Mouse (Mus musculus): ENCODE results near the gene Trim54. TPM values are rescaled to one million over a fixed set of nuclear protein-coding genes. Genes with fewer than 3 reads are reported as not detected.

The Trim54 gene
- polyA plus RNA-seq, 1 experiment from 2014 or later: 0.12 TPM

DNA sequence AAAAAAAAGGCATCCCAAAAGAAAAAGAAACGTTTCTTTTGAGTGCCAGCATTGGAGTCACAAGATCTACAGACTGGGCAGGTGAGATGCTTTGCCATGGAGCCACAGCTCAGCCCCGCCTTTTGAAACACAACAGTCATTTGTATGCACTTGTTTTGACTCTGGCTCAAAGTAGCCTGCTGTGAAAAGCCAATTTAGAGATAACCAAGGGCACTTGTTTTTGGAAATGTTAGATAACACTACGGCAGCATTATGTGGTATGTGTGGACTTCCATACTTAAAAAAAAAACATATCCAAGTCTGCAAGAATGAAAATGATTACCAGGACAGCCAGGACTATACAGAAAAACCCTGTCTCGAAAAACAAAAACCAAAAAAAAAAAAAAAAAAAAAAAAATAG lies 67.2 kb downstream of the Trim54 start:
- peaks cover 9% of the 10 kb centered on the region for H3K4me1 ChIP-seq (ENCODE audit: insufficient read depth)
- DNase-seq (no peak), ATAC-seq (no peak)
- no peak overlapping the region for H3K4me3 ChIP-seq (ENCODE audit: low read depth, low read length)
- H3K27ac ChIP-seq (ENCODE audit: low read depth): peak overlapping the region; percentile 23; the same call in 1 of the 2 replicates
- H3K36me3 ChIP-seq (replicated peaks; ENCODE audit: insufficient read depth, low read length): peaks cover 13% of the 10 kb centered on the region
- WGBS (ENCODE audit: insufficient replicate concordance): 39% methylated on average over 4 of the region's 4 CpGs
- H3K27me3 ChIP-seq (ENCODE audit: insufficient read depth, low read length): no peaks in the 10 kb centered on the region
- no peaks in the 10 kb centered on the region for H3K9me3 ChIP-seq (ENCODE audit: low read length)
- peak overlapping the region; percentile 9; the same call in 1 of the 2 replicates for H3K4me2 ChIP-seq (ENCODE audit: low read depth, low read length)
- H3K9ac ChIP-seq (replicated peaks): no peak overlapping the region
- TF ChIP-seq EP300 (IDR thresholded peaks at IDR 0.05; ENCODE audit: low read depth): peak; percentile 62; the same call in 1 of the 2 replicates
- no peak for TF ChIP-seq CTCF (IDR thresholded peaks at IDR 0.05; ENCODE audit: low read depth)

Other genes with a start within 250 kb of the Trim54 start
- gene Tmem214, start 248.7 kb upstream of the Trim54 start, polyA plus RNA-seq (2015; fragmentation: Nextera tagmentation; extraction: Ambion mirVana): 32.1 and 33.0 TPM in 2 replicates
- gene Agbl5, start 228.0 kb upstream of the Trim54 start, polyA plus RNA-seq (2015; fragmentation: Nextera tagmentation; extraction: Ambion mirVana): 3.1 and 3.2 TPM in 2 replicates
- gene Ost4, start 208.9 kb upstream of the Trim54 start, polyA plus RNA-seq (2015; fragmentation: Nextera tagmentation; extraction: Ambion mirVana): 263 and 277 TPM in 2 replicates
- gene Emilin1, start 203.3 kb upstream of the Trim54 start, polyA plus RNA-seq (2015; fragmentation: Nextera tagmentation; extraction: Ambion mirVana): 25.3 and 30.9 TPM in 2 replicates
- gene Khk, start 195.3 kb upstream of the Trim54 start, polyA plus RNA-seq (2015; fragmentation: Nextera tagmentation; extraction: Ambion mirVana): 56.9 and 57.7 TPM in 2 replicates
- gene Cgref1, start 171.1 kb upstream of the Trim54 start, polyA plus RNA-seq (2015; fragmentation: Nextera tagmentation; extraction: Ambion mirVana): 18.7 and 22.8 TPM in 2 replicates
- 79.2 and 80.6 TPM in 2 replicates for gene Preb, start 156.4 kb upstream of the Trim54 start, polyA plus RNA-seq (2015; fragmentation: Nextera tagmentation; extraction: Ambion mirVana)
- gene Tcf23, start 148.1 kb upstream of the Trim54 start, polyA plus RNA-seq (2015; fragmentation: Nextera tagmentation; extraction: Ambion mirVana): 0.05 TPM in 1 of 2 replicates, not detected in the other
- 162 and 169 TPM in 2 replicates for gene Atraid, start 68.4 kb upstream of the Trim54 start, polyA plus RNA-seq (2015; fragmentation: Nextera tagmentation; extraction: Ambion mirVana)
- gene Slc5a6, start 67.8 kb upstream of the Trim54 start, polyA plus RNA-seq (2015; fragmentation: Nextera tagmentation; extraction: Ambion mirVana): 3.1 and 3.7 TPM in 2 replicates
- gene Cad, start 61.9 kb upstream of the Trim54 start, polyA plus RNA-seq (2015; fragmentation: Nextera tagmentation; extraction: Ambion mirVana): 3.1 and 4.2 TPM in 2 replicates
- gene Dnajc5g, start 10.4 kb upstream of the Trim54 start, polyA plus RNA-seq (2015; fragmentation: Nextera tagmentation; extraction: Ambion mirVana): not detected in 2 replicates
- 0.24 and 0.72 TPM in 2 replicates for gene Slc30a3, start 8.5 kb upstream of the Trim54 start, polyA plus RNA-seq (2015; fragmentation: Nextera tagmentation; extraction: Ambion mirVana)
- gene Ucn, start 22.1 kb downstream of the Trim54 start, polyA plus RNA-seq (2015; fragmentation: Nextera tagmentation; extraction: Ambion mirVana): not detected in 2 replicates
- gene Mpv17, start 37.5 kb downstream of the Trim54 start, polyA plus RNA-seq (2015; fragmentation: Nextera tagmentation; extraction: Ambion mirVana): 16.5 and 17.6 TPM in 2 replicates
- gene Gm29609, start 63.2 kb downstream of the Trim54 start, polyA plus RNA-seq (2015; fragmentation: Nextera tagmentation; extraction: Ambion mirVana): 0.21 and 0.59 TPM in 2 replicates
- 15.0 and 16.8 TPM in 2 replicates for gene Gtf3c2, start 63.4 kb downstream of the Trim54 start, polyA plus RNA-seq (2015; fragmentation: Nextera tagmentation; extraction: Ambion mirVana)
- 29.4 and 29.9 TPM in 2 replicates for gene Snx17, start 76.5 kb downstream of the Trim54 start, polyA plus RNA-seq (2015; fragmentation: Nextera tagmentation; extraction: Ambion mirVana)
- gene Eif2b4, start 76.7 kb downstream of the Trim54 start, polyA plus RNA-seq (2015; fragmentation: Nextera tagmentation; extraction: Ambion mirVana): 35.5 and 36.8 TPM in 2 replicates
- gene Zfp513, start 85.6 kb downstream of the Trim54 start, polyA plus RNA-seq (2015; fragmentation: Nextera tagmentation; extraction: Ambion mirVana): 2.9 TPM in 2 replicates
- gene Ppm1g, start 104.0 kb downstream of the Trim54 start, polyA plus RNA-seq (2015; fragmentation: Nextera tagmentation; extraction: Ambion mirVana): 49.4 and 56.9 TPM in 2 replicates
- 42.9 and 43.0 TPM in 2 replicates for gene Nrbp1, start 124.2 kb downstream of the Trim54 start, polyA plus RNA-seq (2015; fragmentation: Nextera tagmentation; extraction: Ambion mirVana)
- 0.28 TPM in 1 of 2 replicates, not detected in the other for gene Gm9970, start 124.5 kb downstream of the Trim54 start, polyA plus RNA-seq (2015; fragmentation: Nextera tagmentation; extraction: Ambion mirVana)
- gene Krtcap3, start 135.0 kb downstream of the Trim54 start, polyA plus RNA-seq (2015; fragmentation: Nextera tagmentation; extraction: Ambion mirVana): 6.5 and 7.5 TPM in 2 replicates
- 2.3 and 2.7 TPM in 2 replicates for gene Ift172, start 174.4 kb downstream of the Trim54 start, polyA plus RNA-seq (2015; fragmentation: Nextera tagmentation; extraction: Ambion mirVana)
- gene Fndc4, start 179.4 kb downstream of the Trim54 start, polyA plus RNA-seq (2015; fragmentation: Nextera tagmentation; extraction: Ambion mirVana): 4.4 and 5.4 TPM in 2 replicates
- gene Gckr, start 180.7 kb downstream of the Trim54 start, polyA plus RNA-seq (2015; fragmentation: Nextera tagmentation; extraction: Ambion mirVana): 53.7 and 63.1 TPM in 2 replicates

All from liver, postnatal 0 days (tissue).